Mouse (Mus musculus) heart, embryonic 14.5 days (tissue): Measurements from ENCODE around the gene Slc6a5. TPM values are rescaled to one million over a fixed set of nuclear protein-coding genes. Genes with fewer than 3 reads are reported as not detected.

Experiments used
- ATAC-seq: fragments of 200-750 bp; cut with Nextera tagmentation; 2 replicates; pipeline ENCODE4 v1.8.0; 2017; ENCODE audit warnings: low read depth, moderate TSS enrichment; ENCODE audit not compliant: insufficient number of reproducible peaks, insufficient read depth, low FRiP score
- H3K27ac ChIP-seq, 2 experiments: fragments of 200-500 bp in 1 of 2; fragments of 300-500 bp in 1 of 2; sonication (generic) in 1 of 2; replicated peaks in 1 of 2; 2 replicates each; pipeline ENCODE4 v1.5.1; 2012 to 2014; ENCODE audit warnings: low read depth in 2 of 2, low read length in 2 of 2, control low read depth in 1 of 2, mild to moderate bottlenecking in 1 of 2, mixed read lengths in 1 of 2; ENCODE audit not compliant: control insufficient read depth in 1 of 2, insufficient read depth in 1 of 2
- H3K27me3 ChIP-seq: fragments of 300-500 bp; sonication (generic); 2 replicates; pipeline ENCODE4 v1.6.1; 2014; ENCODE audit warnings: mild to moderate bottlenecking, low read length, control low read depth; ENCODE audit not compliant: control insufficient read depth, insufficient read depth
- H3K36me3 ChIP-seq: fragments of 300-500 bp; sonication (generic); 2 replicates; pipeline ENCODE4 v1.6.1; 2014; ENCODE audit warnings: mild to moderate bottlenecking, control low read depth, low read length, mixed read lengths; ENCODE audit not compliant: control insufficient read depth, insufficient read depth
- H3K4me1 ChIP-seq, 2 experiments: fragments of 200-500 bp in 1 of 2; fragments of 300-500 bp in 1 of 2; sonication (generic) in 1 of 2; 2 replicates each; pipeline ENCODE4 v1.6.1; 2012 to 2014; ENCODE audit warnings: low read length in 2 of 2, control low read depth in 1 of 2, mixed read lengths in 1 of 2; ENCODE audit not compliant: control insufficient read depth in 2 of 2, insufficient read depth in 2 of 2
- H3K4me2 ChIP-seq: fragments of 300-500 bp; sonication (generic); 2 replicates; pipeline ENCODE4 v1.6.1; 2014; ENCODE audit warnings: mild to moderate bottlenecking, low read length
- H3K4me3 ChIP-seq, 2 experiments: fragments of 200-500 bp in 1 of 2; fragments of 300-500 bp in 1 of 2; sonication (generic) in 1 of 2; 2 replicates each; pipeline ENCODE4 v1.5.1; 2012 to 2014; ENCODE audit warnings: low read length in 2 of 2, mild to moderate bottlenecking in 2 of 2, control low read depth in 1 of 2, low read depth in 1 of 2, moderate library complexity in 1 of 2; ENCODE audit not compliant: control insufficient read depth in 1 of 2, insufficient read depth in 1 of 2
- H3K9ac ChIP-seq: fragments of 300-500 bp; sonication (generic); 2 replicates; pipeline ENCODE4 v1.6.1; 2014; ENCODE audit warnings: mild to moderate bottlenecking, low read length
- H3K9me3 ChIP-seq: fragments of 300-500 bp; sonication (generic); 2 replicates; pipeline ENCODE4 v1.6.1; 2016; ENCODE audit warnings: low read length, control low read depth; ENCODE audit not compliant: control insufficient read depth
- WGBS: fragments of 180-500 bp; shearing (Covaris S2); extraction: QIAGEN DNeasy Blood & Tissue Kit; methylation state at CpG from one replicate; pipeline ENCODE4 v1.1.7; 2014; 5-methylcytosine and 5-hydroxymethylcytosine counted together
- polyA plus RNA-seq: library from polyadenylated mRNA; unstranded; fragments of >200 nt; fragmentation: Nextera tagmentation; extraction: Ambion mirVana; gene quantifications from 2 replicates; pipeline ENCODE4 v1.2.1, GENCODE M21; 2014

Gene Slc6a5
- not detected in 2 replicates for polyA plus RNA-seq

DNA sequence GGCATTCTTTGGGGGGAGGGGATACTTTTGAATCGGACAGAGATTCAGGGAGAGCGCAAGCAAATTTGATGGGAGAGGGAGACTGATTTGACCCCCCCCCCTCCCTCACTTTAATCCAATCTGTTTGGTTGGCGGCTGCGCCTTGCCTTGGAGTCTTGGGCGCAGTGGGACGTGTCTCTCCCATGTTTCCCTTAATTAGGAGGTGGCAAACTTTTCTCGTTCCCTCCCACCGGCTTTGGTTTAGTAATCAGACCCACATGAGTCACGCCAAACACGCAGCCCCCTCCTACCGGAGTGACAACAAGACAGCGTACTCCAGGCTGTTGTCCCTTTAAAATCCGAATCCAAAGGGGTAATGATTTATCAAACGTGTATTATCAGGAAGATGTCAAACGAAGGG is at the start of gene Slc6a5:
Gene Slc6a5, plus strand, starts transcription at position 297 of the 400 bp plus-strand sequence.
- Histone ChIP-seq H3K27me3 (peaks cover 100% of the 10 kb centered on the region), H3K4me1 (peaks cover 0 to 3% of the 10 kb centered on the region in 2 experiments; a peak in 1 of 4 replicates), H3K4me3 (no peak within 1 kb of the TSS), H3K4me2 (no peak within 1 kb of the TSS), H3K36me3 (no peaks in the 10 kb centered on the region), H3K27ac (no peak within 1 kb of the TSS), H3K9ac (no peak within 1 kb of the TSS), H3K9me3 (no peaks in the 10 kb centered on the region)
- no peak for ATAC-seq
- 2% methylated on average over 15 of the region's 15 CpGs for WGBS

DNA sequence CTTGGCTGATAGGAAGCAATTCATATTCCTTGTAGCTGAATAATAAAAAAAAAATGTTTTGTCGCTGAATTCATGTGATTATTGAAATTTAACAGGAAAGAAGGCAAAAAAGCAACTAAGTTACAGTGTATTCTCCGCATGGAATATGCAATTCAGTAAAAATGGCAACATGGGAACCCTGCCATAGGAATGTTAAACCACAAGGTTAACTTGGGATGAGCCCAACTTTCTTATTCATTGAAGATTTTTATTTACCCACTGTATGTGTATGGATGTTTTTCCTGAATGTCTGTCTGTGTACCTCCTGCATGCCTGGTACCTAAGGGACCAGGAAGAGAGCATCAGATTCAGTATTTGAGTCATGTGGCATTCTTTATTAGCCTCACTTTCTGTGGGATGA is 48.8 kb upstream of the Slc6a5 start:
- 95% methylated on average over 2 of the region's 2 CpGs for WGBS
- ATAC-seq = no peak

DNA sequence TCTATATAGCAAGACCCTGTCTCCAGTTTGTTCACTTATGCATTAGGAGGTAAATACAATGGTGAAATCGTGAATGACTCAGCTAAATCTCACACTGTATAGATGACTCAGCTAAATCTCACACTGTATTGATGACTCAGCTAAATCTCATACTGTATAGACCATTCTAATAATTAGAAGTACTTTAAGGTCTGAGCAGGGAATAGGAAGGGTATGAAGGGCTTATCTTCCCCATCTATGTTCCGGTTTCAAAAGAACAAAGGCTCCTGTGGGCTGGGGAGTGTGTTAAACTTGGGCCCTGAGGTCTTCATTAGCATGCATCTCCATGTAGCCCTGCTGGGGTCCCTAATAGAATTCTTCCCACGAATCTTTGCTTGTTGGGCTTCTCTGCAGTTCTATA is 46.2 kb upstream of the Slc6a5 start:
- ATAC-seq = no peak
- peaks cover 2 to 7% of the 10 kb centered on the region in 2 experiments; a peak in 2 of 4 replicates for H3K4me1 ChIP-seq
- H3K27me3 ChIP-seq = no peaks in the 10 kb centered on the region
- no peak overlapping the region for H3K27ac ChIP-seq
- H3K9me3 ChIP-seq = no peaks in the 10 kb centered on the region
- H3K4me2 ChIP-seq = no peak overlapping the region
- H3K36me3 ChIP-seq = peaks cover 7% of the 10 kb centered on the region; the same call in 1 of the 2 replicates
- H3K4me3 ChIP-seq = no peak overlapping the region
- H3K9ac ChIP-seq = no peak overlapping the region
- WGBS = 63% methylated on average over 3 of the region's 3 CpGs

More for the DNA sequence above, 48.8 kb upstream of the Slc6a5 start:
- no peak overlapping the region for H3K4me2 ChIP-seq
- peaks cover 23% of the 10 kb centered on the region for H3K36me3 ChIP-seq
- H3K9ac ChIP-seq = no peak overlapping the region
- H3K9me3 ChIP-seq = no peaks in the 10 kb centered on the region
- no peak overlapping the region for H3K27ac ChIP-seq
- no peak overlapping the region for H3K4me3 ChIP-seq
- H3K4me1 ChIP-seq = peaks cover 2 to 7% of the 10 kb centered on the region in 2 experiments; a peak in 2 of 4 replicates
- no peaks in the 10 kb centered on the region for H3K27me3 ChIP-seq

DNA sequence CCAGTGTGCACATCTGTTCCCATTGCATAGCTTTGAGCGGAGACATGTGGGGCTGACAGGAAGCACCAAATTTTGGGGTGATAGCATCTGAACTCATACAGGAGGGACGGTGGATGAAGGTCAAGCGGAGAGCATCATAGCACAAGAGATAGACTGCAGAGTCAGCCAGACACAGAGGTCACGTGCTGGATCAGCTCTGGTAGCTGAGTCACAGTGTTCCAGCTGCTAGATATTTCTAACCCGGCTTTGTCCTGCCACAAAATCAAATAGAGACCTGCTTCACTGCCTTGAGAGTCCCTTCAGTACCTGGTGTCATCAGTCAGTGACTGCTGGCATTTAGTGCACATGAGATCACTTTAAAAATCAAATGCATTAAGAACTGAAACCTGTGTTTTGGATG is 40.3 kb upstream of the Slc6a5 start:
- Histone ChIP-seq H3K36me3 (no peaks in the 10 kb centered on the region), H3K9me3 (no peaks in the 10 kb centered on the region), H3K4me3 (no peak overlapping the region), H3K27ac (no peak overlapping the region), H3K27me3 (no peaks in the 10 kb centered on the region), H3K4me1 (peaks cover 2 to 5% of the 10 kb centered on the region in 2 experiments; a peak in 3 of 4 replicates), H3K4me2 (no peak overlapping the region), H3K9ac (no peak overlapping the region)
- 53% methylated on average over 5 of the region's 5 CpGs for whole genome bisulfite sequencing
- ATAC-seq = no peak

DNA sequence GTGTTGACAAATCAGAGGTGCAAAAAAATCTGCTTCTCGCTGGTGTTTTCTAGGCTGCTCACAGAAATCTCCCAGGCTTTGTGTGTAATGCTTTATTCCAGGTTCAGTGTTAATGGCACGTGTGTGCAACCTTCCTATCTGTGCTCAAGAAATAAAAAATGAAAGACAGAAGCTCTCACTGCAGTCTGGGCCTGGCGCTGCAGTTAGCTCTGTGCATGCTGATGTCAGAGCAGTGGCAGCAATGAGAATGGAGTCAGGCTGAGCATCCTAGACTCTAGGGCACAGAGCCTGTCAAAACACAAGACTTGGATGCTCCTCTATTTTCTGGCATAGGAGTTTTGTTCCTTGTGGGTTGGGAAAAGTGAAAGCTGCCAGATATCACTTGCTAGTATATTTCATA is 39.7 kb upstream of the Slc6a5 start:
- no peaks in the 10 kb centered on the region for H3K27me3 ChIP-seq
- H3K9ac ChIP-seq = no peak overlapping the region
- H3K9me3 ChIP-seq = no peaks in the 10 kb centered on the region
- WGBS = 53% methylated on average over 3 of the region's 3 CpGs
- no peaks in the 10 kb centered on the region for H3K36me3 ChIP-seq
- ATAC-seq = no peak
- peaks cover 2 to 5% of the 10 kb centered on the region in 2 experiments; a peak in 3 of 4 replicates for H3K4me1 ChIP-seq
- H3K27ac ChIP-seq = no peak overlapping the region
- no peak overlapping the region for H3K4me3 ChIP-seq
- H3K4me2 ChIP-seq = no peak overlapping the region

DNA sequence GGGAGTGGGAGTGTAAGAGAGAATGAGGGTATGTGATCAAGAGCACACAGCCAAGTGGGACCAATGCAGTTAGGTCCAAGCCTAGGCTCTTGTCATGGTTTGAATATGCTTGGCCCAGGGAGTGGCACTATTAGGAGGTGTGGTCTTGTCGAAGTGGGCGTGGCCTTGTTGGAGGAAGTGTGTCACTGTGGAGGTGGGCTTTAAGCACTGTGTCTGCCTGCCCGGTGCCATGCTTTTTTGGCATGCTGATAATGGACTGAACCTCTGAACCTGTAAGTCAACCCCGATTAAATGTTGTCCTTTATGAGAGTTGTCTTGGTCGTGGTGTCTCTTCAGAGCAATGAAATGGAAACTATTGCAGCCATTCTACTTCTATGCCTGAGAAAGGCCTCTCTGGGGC is 32.6 kb upstream of the Slc6a5 start:
- no peak overlapping the region for H3K9ac ChIP-seq
- no peak overlapping the region for H3K4me2 ChIP-seq
- no peaks in the 10 kb centered on the region for H3K9me3 ChIP-seq
- no peaks in the 10 kb centered on the region for H3K27me3 ChIP-seq
- peaks cover 2 to 3% of the 10 kb centered on the region in 2 experiments; a peak in 2 of 4 replicates for H3K4me1 ChIP-seq
- H3K27ac ChIP-seq = no peak overlapping the region
- WGBS = 72% methylated on average over 5 of the region's 5 CpGs
- no peak overlapping the region for H3K4me3 ChIP-seq
- no peaks in the 10 kb centered on the region for H3K36me3 ChIP-seq
- ATAC-seq = no peak

DNA sequence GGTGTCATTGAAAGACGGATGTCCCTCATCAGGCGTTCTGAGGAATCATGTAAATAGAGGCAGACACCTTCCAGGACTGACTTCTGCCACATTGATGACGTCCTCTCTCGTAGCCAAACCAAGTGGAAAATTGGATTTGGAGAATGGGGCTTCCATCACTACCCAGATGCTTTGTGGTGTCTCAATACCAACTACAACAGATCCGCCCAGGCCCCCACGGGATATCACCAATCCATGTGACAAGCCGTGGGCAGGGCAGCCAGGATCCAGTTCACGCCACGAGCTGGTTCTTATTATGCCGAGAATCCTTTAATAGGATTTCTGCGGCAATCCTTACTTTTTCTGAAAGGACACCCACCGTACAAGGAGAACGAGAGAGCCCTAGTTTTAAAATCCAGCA is 30.9 kb upstream of the Slc6a5 start:
- no peak for ATAC-seq

More for the DNA sequence above, 30.9 kb upstream of the Slc6a5 start:
- H3K4me2 ChIP-seq = no peak overlapping the region
- no peak overlapping the region for H3K4me3 ChIP-seq
- no peaks in the 10 kb centered on the region for H3K27me3 ChIP-seq
- no peak overlapping the region for H3K27ac ChIP-seq
- H3K36me3 ChIP-seq = no peaks in the 10 kb centered on the region
- no peaks in the 10 kb centered on the region for H3K9me3 ChIP-seq
- 81% methylated on average over 13 of the region's 13 CpGs for WGBS
- no peak overlapping the region for H3K9ac ChIP-seq
- H3K4me1 ChIP-seq = peaks cover 9 to 12% of the 10 kb centered on the region in 2 experiments
